Mouse (Mus musculus) heart, adult 2 months (tissue): ENCODE measurements around the gene Sptbn1. TPM values are rescaled to one million over a fixed set of nuclear protein-coding genes. Genes with fewer than 3 reads are reported as not detected.

Experiments
- DNase-seq, 2 experiments: peaks; one replicate each; pipeline ENCODE4 v3.0.0; 2021
- H3K27ac ChIP-seq: fragments of 200-600 bp; 2 replicates; pipeline ENCODE4 v1.8.1; 2022
- H3K27me3 ChIP-seq: fragments of 200-500 bp; 2 replicates; pipeline ENCODE4 v1.6.1; 2012; ENCODE audit warnings: mild to moderate bottlenecking, low read length, inconsistent platforms, mixed read lengths; ENCODE audit not compliant: control insufficient read depth, insufficient read depth
- H3K36me3 ChIP-seq: fragments of 200-500 bp; 2 replicates; pipeline ENCODE4 v1.6.1; 2012; ENCODE audit warnings: low read length, inconsistent platforms; ENCODE audit not compliant: control insufficient read depth, insufficient read depth
- H3K4me1 ChIP-seq: fragments of 200-500 bp; 2 replicates; pipeline ENCODE4 v1.6.1; 2011; ENCODE audit warnings: low read length; ENCODE audit not compliant: control insufficient read depth, insufficient read depth
- H3K4me3 ChIP-seq: fragments of 200-600 bp; 2 replicates; pipeline ENCODE4 v1.8.1; 2022
- H3K79me2 ChIP-seq: fragments of 200-500 bp; replicated peaks from 2 replicates; pipeline ENCODE4 v1.6.1; 2012; ENCODE audit warnings: mild to moderate bottlenecking, inconsistent platforms, low read length, moderate library complexity, mixed read lengths; ENCODE audit not compliant: control insufficient read depth, insufficient read depth
- H3K9ac ChIP-seq: fragments of 200-500 bp; 2 replicates; pipeline ENCODE4 v1.6.1; 2012; ENCODE audit warnings: low read depth, mild to moderate bottlenecking, control low read depth, inconsistent platforms, low read length, mixed read lengths
- CTCF ChIP-seq: fragments of 200-600 bp; IDR thresholded peaks from 2 replicates; pipeline ENCODE4 v1.8.1; 2022; ENCODE audit warnings: antibody characterized with exemption, mild to moderate bottlenecking, moderate library complexity
- EP300 ChIP-seq: fragments of 200-500 bp; IDR thresholded peaks from 2 replicates; pipeline ENCODE4 v1.6.1; 2011; ENCODE audit warnings: low read depth, low read length, control low read depth; ENCODE audit not compliant: insufficient read depth
- POLR2A ChIP-seq: fragments of 200-500 bp; IDR thresholded peaks from 2 replicates; pipeline ENCODE4 v1.6.1; 2011; ENCODE audit warnings: mild to moderate bottlenecking, low read depth, low read length, control low read depth; ENCODE audit not compliant: insufficient read depth
- WGBS: fragments of 180-500 bp; shearing (Covaris S2); methylation state at CpG from one replicate; pipeline ENCODE4 v1.1.7; 2018; 5-methylcytosine and 5-hydroxymethylcytosine counted together
- intact Hi-C: fragments of 180-260 bp; cut with DNase I; formaldehyde crosslinking; loops from one replicate; pipeline ENCODE4 v1.15.1; 2025
- polyA plus RNA-seq: library from polyadenylated mRNA; depleted of rRNA; stranded (reverse); fragments of >200 nt; gene quantifications from 2 replicates; pipeline ENCODE4 v1.2.3, GENCODE M21; 2012
- total RNA-seq, 2 experiments: library from RNA; stranded (reverse); gene quantifications; 2 replicates each; pipeline ENCODE4 v1.2.3; 2021

The Sptbn1 gene
- total and polyA plus RNA-seq, 3 experiments, result 169 to 570 (median 509) TPM

DNA sequence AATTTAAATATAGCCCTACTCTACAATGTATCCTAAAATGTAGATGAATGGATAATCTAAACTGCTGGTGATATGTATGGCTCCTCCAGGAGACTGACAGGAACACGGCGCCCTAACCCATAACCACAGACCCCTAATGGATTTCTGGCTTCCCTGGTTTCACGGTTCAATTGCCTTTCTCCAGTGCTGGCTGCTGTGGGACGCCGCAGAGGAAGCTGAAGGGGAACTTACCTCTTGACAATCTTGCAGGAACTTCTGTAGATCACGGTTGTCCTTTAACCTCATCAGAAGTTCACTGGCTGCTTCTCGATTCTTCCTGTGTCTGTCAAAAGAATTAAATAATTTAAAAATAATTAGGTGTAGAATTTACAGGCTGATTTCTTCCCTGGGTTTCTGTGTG is 138.6 kb downstream of the Sptbn1 start:
- Histone ChIP-seq H3K27me3 (no peaks in the 10 kb centered on the region), H3K9ac (no peak overlapping the region), H3K79me2 (peaks cover 8% of the 10 kb centered on the region), H3K36me3 (peaks cover 93% of the 10 kb centered on the region), H3K4me3 (no peak overlapping the region), H3K27ac (no peak overlapping the region), H3K4me1 (peaks cover 14% of the 10 kb centered on the region)
- intact Hi-C loops, result no loop called here
- WGBS, result 80% methylated on average over 7 of the region's 7 CpGs
- DNase-seq, result no peak
- no peak for TF ChIP-seq POLR2A
- TF ChIP-seq EP300, result no peak
- no peak for TF ChIP-seq CTCF

DNA sequence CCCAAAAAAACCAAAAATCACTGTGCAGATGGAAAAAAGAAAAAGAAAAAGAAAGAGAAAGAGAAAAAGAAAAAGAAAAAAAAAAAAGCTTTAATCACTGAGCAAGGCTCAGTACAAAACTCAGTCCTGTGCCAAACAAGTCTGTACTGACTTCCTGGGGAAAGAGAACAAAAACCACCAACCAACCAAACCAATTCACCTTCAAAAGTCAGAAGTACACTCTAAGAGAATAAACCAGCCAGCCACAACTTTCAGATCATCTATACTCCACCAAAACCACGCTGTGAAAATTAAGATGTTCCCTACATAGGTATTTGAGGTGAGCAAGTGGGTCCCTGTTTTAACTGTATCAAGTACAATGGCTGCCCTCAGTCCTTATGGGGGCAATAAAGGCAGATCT is 141.1 kb downstream of the Sptbn1 start:
- Histone ChIP-seq H3K4me3 (no peak overlapping the region), H3K27ac (no peak overlapping the region), H3K36me3 (peaks cover 86% of the 10 kb centered on the region), H3K4me1 (peaks cover 8% of the 10 kb centered on the region), H3K79me2 (peaks cover 5% of the 10 kb centered on the region), H3K27me3 (no peaks in the 10 kb centered on the region), H3K9ac (no peak overlapping the region)
- intact Hi-C loops, result no loop called here
- 90% methylated on average over 1 of the region's 1 CpGs for WGBS
- TF ChIP-seq EP300 (no peak), CTCF (no peak), POLR2A (no peak)
- no peak for DNase-seq

DNA sequence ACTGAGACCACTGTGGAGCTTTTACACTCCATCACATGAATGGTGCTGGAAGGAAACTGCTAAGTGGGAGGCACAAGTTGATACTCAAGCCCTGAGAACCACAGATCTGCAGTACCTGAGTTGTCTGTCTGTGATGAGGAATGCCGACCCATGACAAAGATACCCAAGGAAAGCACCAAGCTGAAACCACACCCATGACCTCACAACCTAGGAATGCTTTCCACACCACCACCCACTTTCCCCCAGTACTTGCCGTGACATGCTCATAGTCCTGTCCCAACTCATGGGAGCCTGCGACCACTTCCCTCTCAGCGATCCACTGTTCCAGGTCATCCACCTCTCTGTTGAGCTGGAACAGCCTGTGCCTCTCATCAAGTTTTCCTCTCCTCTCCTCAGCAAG is 149.9 kb downstream of the Sptbn1 start:
- peaks cover 49% of the 10 kb centered on the region for H3K36me3 ChIP-seq
- WGBS, result 50% methylated on average over 4 of the region's 4 CpGs
- TF ChIP-seq POLR2A (no peak), EP300 (no peak)
- no peak overlapping the region for H3K27ac ChIP-seq
- no peak overlapping the region for H3K4me3 ChIP-seq
- H3K4me1 ChIP-seq, result peaks cover 4% of the 10 kb centered on the region; the same call in 1 of the 2 replicates
- no peaks in the 10 kb centered on the region for H3K27me3 ChIP-seq
- DNase-seq, result no peak
- peaks cover 1% of the 10 kb centered on the region; the same call in 1 of the 2 replicates for H3K79me2 ChIP-seq
- H3K9ac ChIP-seq, result no peak overlapping the region
- intact Hi-C loops, result no loop called here

- Histone ChIP-seq H3K4me3 (no peak overlapping the region), H3K27ac (no peak overlapping the region), H3K27me3 (no peaks in the 10 kb centered on the region), H3K9ac (no peak overlapping the region), H3K4me1 (peaks cover 4% of the 10 kb centered on the region; the same call in 1 of the 2 replicates), H3K79me2 (peaks cover 2% of the 10 kb centered on the region; the same call in 1 of the 2 replicates), H3K36me3 (peaks cover 53% of the 10 kb centered on the region)
- TF ChIP-seq EP300 (no peak), POLR2A (no peak), CTCF (no peak)
- intact Hi-C loops, result loop anchor here (5.0 kb wide), 1 partner anchor 94 kb away; no protein-coding TSS in a partner anchor
- DNase-seq, result no peak
- WGBS, result 66% methylated on average over 2 of the region's 2 CpGs
Measured at GRCm38 (mm10) chr11:30113631-30114030, 154.3 kb downstream of the Sptbn1 start.

DNA sequence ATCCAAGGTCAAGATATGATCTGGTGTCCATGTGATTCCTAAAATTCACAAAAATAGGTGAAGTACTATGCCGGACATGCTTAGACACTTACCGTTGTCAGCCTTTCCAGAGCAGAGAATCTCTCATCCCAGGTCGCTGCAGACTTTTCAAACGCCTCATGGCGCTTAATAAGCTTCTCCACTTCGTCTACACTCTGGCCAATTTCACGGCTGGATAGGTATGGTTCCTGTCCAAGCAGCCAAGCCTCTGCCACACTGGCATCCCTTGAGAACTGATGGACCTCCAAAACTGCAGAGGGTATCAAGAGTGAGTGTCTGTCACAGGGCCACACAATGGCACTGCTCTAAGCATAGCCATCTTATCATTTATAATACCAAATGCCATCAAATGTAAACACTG is 157.3 kb downstream of the Sptbn1 start:
- Histone ChIP-seq H3K4me3 (no peak overlapping the region), H3K4me1 (no peaks in the 10 kb centered on the region), H3K27ac (no peak overlapping the region), H3K36me3 (peaks cover 41% of the 10 kb centered on the region), H3K9ac (no peak overlapping the region), H3K27me3 (no peaks in the 10 kb centered on the region), H3K79me2 (peaks cover 2% of the 10 kb centered on the region)
- TF ChIP-seq CTCF (no peak), EP300 (no peak), POLR2A (no peak)
- WGBS, result 85% methylated on average over 7 of the region's 7 CpGs
- no peak for DNase-seq
- intact Hi-C loops, result loop anchor here (5.0 kb wide), 1 partner anchor 97 kb away; no protein-coding TSS in a partner anchor

GRCm38 (mm10) chr11:30104177-30104576 is 163.8 kb downstream of the Sptbn1 start:
- H3K27me3 ChIP-seq, result no peaks in the 10 kb centered on the region
- peaks cover 2% of the 10 kb centered on the region; the same call in 1 of the 2 replicates for H3K79me2 ChIP-seq
- H3K27ac ChIP-seq, result no peak overlapping the region
- intact Hi-C loops, result no loop called here
- WGBS, result 87% methylated on average over 10 of the region's 10 CpGs
- H3K36me3 ChIP-seq, result peaks cover 35% of the 10 kb centered on the region
- DNase-seq, result no peak
- TF ChIP-seq POLR2A (no peak), CTCF (no peak), EP300 (no peak)
- H3K4me1 ChIP-seq, result peaks cover 4% of the 10 kb centered on the region
- H3K4me3 ChIP-seq, result no peak overlapping the region
- no peak overlapping the region for H3K9ac ChIP-seq
